Mouse (Mus musculus) testis, postnatal 10 days (tissue): ENCODE measurements around the gene Ust.

Experiments used
- DNase-seq: peaks from one replicate; pipeline ENCODE4 v3.0.0; 2021; ENCODE audit warnings: low spot score

The Ust gene

GRCm38 (mm10) chr10:8504832-8505231 is 13.8 kb downstream of the Ust start:
- DNase-seq: peak; percentile 72

GRCm38 (mm10) chr10:8498951-8499891 is 19.4 kb downstream of the Ust start:
- DNase-seq: peak; percentile 25

- peak; percentile 17 for DNase-seq
These were observed 23.0 kb downstream of the Ust start for GRCm38 (mm10) chr10:8495543-8496141.

- DNase-seq: no peak
These were observed 26.6 kb downstream of the Ust start for GRCm38 (mm10) chr10:8491909-8492591.

- DNase-seq: no peak
These were observed 31.2 kb downstream of the Ust start for GRCm38 (mm10) chr10:8487388-8487787.

GRCm38 (mm10) chr10:8484487-8484886 is 34.1 kb downstream of the Ust start:
- DNase-seq: no peak

GRCm38 (mm10) chr10:8482779-8483178 is 35.8 kb downstream of the Ust start:
- DNase-seq: no peak

GRCm38 (mm10) chr10:8479779-8480178 is 38.8 kb downstream of the Ust start:
- no peak for DNase-seq

- DNase-seq: no peak
These were observed 40.7 kb downstream of the Ust start for GRCm38 (mm10) chr10:8477936-8478335.

- DNase-seq: no peak
These were observed 46.6 kb downstream of the Ust start for GRCm38 (mm10) chr10:8471995-8472394.

- no peak for DNase-seq
These were observed 47.6 kb downstream of the Ust start for GRCm38 (mm10) chr10:8471012-8471411.

GRCm38 (mm10) chr10:8469516-8469915 is 49.1 kb downstream of the Ust start:
- DNase-seq: no peak

- no peak for DNase-seq
These were observed 49.8 kb downstream of the Ust start for GRCm38 (mm10) chr10:8468651-8469386.

- DNase-seq: no peak
These were observed 52.7 kb downstream of the Ust start for GRCm38 (mm10) chr10:8465918-8466317.

GRCm38 (mm10) chr10:8465216-8465615 is 53.4 kb downstream of the Ust start:
- no peak for DNase-seq

GRCm38 (mm10) chr10:8461372-8461771 is 57.3 kb downstream of the Ust start:
- no peak for DNase-seq

GRCm38 (mm10) chr10:8454711-8455110 is 63.9 kb downstream of the Ust start:
- DNase-seq: no peak

GRCm38 (mm10) chr10:8447681-8448080 is 70.9 kb downstream of the Ust start:
- DNase-seq: no peak

GRCm38 (mm10) chr10:8446972-8447371 is 71.7 kb downstream of the Ust start:
- DNase-seq: no peak

- no peak for DNase-seq
These were observed 74.6 kb downstream of the Ust start for GRCm38 (mm10) chr10:8444052-8444451.

- no peak for DNase-seq
These were observed 86.8 kb downstream of the Ust start for GRCm38 (mm10) chr10:8431857-8432256.
